Mouse (Mus musculus) layer of hippocampus, adult 9-10 months (tissue): Measurements from ENCODE around the gene Iba57.

Experiments
- DNase-seq: peaks from one replicate; pipeline ENCODE4 v3.0.0; 2022; ENCODE audit warnings: low spot score

The Iba57 gene

DNA sequence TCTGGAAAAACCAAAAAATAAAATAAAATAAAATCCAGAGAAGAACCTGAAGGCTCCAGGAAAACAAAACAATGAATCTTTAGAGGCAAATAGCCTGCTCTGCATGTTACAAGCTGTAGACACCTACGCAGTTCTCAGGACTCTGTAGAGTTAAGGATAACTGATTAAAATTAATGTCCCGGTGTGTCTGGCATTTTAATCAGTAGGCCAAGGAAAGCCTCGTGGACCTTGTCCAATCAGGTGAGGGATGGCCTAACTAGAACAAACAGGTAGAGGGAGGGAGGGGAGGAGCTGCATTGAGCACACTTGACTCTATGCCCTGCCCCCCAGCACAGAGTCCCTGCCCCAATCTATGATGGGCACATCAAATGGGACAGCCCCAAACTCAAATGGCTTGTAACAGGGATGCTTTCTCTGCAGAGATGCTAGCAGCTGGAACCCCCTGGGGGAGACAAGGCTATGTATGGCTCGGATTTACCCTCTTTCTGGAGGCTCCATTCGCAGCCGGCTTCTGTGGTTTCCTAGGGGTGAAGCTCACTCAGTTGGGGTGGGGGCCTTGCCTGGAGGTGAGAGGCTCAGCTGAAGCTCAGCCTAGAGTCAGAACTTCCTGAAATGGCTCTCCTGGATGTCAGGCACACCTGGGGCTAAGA, 10.8 kb upstream of the Iba57 start:
- no peak for DNase-seq

GRCm38 (mm10) chr11:59170549-59170948, 7.0 kb upstream of the Iba57 start:
- DNase-seq = no peak

- DNase-seq = no peak
Measured at GRCm38 (mm10) chr11:59169807-59170206, 6.3 kb upstream of the Iba57 start.

DNA sequence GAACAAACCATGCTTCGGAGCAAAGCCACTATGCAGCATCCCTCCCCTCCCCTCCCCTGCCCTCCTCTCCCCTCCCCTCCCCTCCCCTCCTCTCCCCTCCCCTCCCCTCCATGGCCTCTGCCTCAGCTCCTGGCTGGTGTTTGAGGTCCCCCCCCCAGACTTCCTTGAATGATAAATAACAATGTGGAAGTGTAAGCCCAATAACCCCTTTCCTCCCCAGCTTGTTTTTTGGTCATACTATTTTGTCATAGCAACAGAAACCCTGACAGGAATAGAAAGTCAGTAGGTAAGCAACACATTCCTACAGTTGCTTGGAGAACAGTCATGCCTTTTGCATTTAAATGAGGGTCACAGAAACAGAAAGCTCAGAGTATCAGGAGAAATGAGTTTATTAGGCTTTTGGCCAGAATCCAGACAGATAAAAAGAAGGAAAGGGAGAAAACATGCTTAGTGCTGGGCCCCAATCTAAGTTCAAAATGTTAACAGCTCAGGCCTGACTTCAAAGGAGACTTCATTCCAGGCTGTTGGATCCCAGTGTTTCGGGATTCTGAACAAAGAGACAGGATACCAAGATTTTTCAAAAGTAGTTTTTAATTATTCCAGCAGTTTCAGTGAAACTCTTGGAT, 2.2 kb upstream of the Iba57 start:
- DNase-seq = no peak

- DNase-seq = no peak
Measured at GRCm38 (mm10) chr11:59164384-59164783, 845 bp upstream of the Iba57 start.

DNA sequence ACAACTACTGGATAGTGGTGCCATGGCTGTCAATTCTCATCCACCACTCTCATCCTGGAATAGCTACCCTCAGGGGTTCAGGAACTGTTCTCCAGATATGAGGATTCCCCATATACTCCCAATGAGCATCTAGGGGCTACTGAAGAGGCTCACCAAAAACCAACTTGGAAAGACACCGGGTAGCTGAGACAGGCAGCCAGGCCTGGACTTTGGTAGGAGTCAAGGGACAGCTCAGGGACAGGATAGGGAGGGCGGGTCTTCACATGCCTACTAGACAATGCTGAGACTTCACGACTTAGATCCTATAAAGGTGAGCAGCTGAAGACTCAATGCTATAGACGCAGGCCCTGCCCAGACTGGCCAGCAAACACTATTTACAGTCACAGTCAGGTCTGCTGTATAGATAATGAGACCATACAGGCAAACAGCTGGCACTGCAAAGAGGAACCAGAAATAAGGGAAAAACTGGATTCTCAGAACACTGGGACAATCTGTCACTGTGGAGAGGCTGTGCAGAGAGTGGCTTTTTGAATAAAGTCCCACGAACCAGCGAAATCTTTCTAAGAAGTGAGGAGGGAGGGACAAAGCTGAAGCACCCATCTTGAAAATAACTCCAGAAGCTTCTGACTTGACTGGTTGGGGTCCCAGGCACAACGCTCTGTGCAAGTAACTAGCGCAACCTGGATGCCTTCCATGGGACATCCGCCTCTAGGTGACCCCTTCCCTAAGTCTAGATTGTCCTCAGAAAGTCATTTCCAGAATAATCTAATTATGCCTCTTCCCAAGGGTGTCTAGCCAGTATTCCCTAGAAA, 890 bp downstream of the Iba57 start:
- no peak for DNase-seq

- DNase-seq = no peak
Measured at GRCm38 (mm10) chr11:59161398-59161797, 2.1 kb downstream of the Iba57 start.

GRCm38 (mm10) chr11:59159558-59159957, 4.0 kb downstream of the Iba57 start:
- no peak for DNase-seq

- no peak for DNase-seq
Measured at GRCm38 (mm10) chr11:59159099-59159498, 4.4 kb downstream of the Iba57 start.

DNA sequence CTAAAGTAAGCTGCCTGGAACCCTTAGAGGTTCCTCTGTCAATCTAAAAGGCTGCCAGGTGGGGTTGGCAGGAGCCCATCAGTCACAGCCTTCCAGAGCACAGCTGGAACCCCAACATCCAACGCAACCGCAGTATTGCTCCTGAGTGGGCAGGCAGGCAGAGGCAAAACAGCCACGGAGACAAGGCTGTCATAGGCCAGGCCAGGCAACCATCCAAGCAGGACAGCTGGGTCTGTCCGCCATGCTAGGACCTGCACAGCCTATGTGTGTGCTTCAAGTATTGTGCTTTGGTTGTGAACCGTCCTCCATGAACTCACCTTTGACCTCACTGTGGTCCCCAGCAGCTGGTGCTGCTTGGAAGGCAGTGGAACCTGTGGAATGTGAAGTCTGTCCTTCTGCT, 7.6 kb downstream of the Iba57 start:
- DNase-seq = no peak

DNA sequence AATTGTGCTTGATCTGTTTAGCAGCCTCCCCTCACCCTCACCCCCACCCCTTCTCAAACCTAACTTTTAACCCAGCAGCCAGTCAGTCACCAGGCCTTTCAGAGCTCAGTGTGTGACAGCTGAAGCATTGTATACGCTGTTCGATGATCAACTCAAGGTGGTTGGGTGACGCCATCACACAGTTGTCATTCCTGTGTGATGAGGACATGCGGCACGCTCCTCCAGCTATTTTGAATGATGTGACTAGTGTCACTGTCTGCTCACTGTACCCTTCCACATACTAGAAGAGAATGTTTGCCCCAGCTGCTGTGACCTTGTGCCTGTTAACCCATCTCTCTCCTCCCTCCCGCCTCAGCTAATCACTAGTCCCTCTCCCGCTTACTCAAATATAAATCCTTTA, 9.3 kb downstream of the Iba57 start:
- no peak for DNase-seq

DNA sequence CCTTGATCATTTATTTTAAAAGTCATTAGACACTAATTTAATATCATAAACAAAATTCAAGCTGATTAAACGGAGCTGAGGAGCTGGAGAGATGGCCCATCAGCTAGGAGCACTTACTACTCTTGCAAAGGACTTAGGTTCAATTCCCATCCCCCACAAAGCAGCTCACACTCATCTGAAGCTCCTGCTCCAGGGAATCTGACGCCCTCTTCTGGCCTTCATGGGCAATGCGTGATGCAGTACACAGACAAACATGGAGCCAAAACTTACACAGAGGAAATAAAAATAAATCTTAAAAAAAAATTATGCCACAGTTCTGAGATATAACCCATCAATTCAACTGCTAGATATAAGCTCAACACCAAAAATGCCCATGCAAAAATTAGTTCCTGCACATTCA, 11.8 kb downstream of the Iba57 start:
- no peak for DNase-seq

GRCm38 (mm10) chr11:59149302-59149701, 14.2 kb downstream of the Iba57 start:
- DNase-seq = no peak

DNA sequence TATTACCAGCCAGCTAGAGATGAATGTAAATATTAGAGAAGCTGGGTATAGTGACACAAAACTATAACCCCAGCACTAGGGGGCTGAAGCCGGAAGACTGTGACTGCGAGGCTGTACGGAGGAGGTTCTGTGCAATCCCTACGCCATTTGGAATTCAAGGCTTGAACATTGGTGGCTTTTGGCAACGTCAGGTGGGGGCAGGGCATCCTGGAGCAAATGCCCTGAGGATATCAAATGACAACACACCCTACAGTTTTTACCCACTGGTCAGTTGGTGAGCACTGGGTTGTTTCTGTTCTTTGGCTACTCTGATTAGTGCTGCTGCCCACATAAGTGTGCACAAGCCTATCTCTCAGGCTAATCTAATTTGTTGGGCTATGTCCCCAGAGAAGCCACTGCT, 20.6 kb downstream of the Iba57 start:
- DNase-seq = no peak

DNA sequence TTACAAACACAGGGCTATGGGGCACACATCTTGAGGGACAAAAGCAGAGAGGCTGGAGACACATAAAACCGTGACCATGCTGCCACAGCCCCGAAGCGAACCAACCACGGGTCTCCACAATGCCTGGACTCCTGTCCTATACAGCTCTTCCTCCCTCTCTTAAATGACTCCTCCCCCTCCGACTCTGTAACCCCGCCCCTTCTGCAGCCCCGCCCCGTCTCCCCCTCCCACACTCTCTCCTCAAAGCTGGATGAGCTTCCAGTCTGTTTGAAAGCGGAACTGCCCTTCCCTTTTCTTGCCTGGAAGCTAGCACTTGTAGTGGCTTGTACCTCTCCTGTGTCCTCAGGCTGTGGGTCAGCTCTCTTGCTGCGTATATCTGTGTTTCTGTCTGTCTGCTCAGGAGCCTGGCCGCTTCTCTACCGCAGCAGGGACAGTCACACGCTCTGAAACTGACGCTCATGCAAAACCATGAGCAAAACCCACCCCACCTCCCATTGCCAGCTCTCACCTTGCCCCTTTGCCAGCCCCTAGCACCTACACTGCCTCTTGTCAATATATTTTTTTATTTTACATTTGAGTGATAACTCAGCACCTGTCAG, 21.7 kb downstream of the Iba57 start:
- DNase-seq = no peak

DNA sequence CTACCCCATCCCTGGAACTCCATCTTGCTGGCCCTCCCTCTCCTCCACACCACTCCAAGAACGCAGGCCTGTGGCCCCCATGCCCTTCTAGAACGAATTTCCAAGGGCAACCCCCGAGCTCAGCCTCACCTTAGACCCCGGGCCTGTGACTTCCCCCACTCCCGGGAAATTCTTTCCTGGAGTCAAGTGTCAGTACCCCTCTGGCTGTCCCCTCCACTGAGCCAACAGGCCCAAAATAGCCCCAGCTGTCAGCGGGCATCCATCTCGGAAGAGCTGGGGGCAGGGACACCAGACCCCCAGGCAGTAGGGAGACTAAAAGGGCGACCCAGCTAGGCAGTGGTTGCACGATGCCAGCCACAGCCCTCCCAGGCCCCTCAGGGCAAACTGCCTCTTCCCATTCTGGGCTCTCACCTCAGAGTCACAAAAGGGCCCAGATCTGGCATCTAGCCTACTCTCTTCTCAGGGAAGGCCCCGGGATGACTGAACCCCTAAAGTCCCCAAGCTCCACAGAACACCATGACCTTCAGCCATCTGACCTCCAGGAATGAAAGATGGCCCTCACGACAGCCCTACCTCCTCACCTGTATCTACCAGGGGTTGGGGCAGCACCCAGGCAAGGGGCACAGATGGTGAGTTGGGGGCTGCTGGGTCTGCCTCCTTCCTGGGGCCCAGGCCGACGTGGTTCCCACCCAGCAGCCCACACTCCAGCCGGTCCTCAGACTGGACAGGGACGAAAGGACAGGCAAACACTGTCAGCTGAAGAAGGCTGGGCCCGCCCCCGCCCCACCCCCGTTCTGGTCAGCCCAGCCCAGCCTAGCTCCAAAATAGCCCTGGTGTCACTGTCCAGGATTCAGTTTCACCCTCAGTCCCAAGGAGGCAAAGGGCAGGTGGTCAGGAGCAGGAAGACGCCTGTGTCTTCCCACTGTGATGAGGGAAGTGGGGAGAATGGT, 24.7 kb downstream of the Iba57 start:
- DNase-seq = no peak

DNA sequence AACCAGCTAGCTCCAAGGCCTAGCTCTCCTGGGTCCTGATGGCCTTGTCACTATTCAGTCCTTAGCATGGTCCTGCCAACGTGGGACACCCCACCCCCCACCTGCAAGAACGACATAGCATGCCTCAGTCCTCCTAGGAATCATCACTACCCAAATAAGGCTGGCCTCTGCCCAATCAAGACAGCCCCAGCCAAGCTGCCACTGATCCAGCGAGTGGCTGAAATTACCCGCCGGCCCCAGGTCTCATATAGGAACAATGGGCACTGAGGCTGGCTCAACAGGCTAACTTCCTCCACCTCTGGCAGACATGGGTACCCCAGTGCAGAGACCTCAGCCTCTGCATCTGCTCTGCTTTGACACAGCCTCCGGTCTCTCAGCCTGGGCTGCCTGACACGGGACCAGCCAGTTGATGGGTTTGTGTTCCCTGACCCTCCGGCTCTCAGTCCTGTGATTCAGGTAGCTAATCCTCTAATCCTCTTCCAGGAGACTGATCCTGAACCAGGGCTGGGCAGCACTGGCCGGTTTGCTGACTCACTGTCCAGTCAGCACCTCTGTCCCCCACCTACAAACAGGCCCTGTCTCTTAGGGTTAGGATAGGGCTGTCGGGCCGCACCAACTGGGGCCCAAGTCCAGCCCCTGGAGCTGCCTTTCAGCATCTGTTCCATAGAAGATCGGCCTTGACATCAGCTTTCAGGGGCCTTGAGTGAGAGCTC, 26.4 kb downstream of the Iba57 start:
- DNase-seq = no peak

GRCm38 (mm10) chr11:59135904-59136452, 27.6 kb downstream of the Iba57 start, which contains the start of gene Obscn:
Gene Obscn, minus strand, starts transcription at chr11:59136402.
- no peak for DNase-seq

- DNase-seq = no peak
Measured at GRCm38 (mm10) chr11:59135051-59135820, 28.3 kb downstream of the Iba57 start.
